In the genomic region with DNA sequence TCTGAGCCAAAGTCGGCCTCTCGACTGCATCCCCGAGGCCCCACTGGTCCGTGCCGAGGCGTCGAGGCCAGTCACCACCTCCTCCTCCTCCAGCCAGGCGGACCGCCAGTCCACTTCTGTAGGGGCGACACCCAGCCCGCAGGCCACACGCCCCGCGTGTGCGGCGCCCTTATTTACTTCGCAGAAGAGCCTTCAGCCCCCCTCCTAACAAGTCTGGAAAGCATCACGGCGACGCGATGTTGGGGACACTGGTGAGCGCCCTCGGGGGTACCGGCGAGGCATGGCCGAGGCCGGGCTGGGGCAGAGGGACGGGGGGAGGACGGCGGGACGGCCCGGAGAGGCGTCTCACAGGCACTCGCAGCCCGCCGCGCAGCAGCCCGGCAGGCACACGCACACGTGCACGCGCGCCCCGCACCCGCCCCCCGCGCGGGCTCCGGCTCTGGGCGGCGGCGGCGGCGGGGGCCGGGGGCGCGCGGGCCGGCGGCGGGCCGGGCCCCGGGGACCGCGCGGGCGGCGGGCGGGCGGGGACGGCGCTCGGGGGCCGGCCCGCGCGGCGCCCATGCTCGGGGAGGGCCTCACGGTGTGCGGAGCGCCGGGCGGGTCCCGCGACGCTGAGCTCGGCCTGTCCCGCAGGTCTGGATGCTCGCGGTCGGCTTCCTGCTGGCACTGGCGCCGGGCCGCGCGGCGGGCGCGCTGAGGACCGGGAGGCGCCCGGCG, we compare ENCODE assay signal across 8 mouse cellular contexts. TPM values are rescaled to one million over a fixed set of nuclear protein-coding genes. Genes with fewer than 3 reads are reported as not detected.
DNase-seq lines count a peak whose midpoint lies in the region; ATAC-seq and TF ChIP-seq lines count a peak whose summit lies in the region.

Il17d (plus strand) TSS at position 107 of the 717 bp plus-strand sequence.

- 5% methylated on average over 102 of the region's 104 CpGs for WGBS in heart, embryonic 12.5 days
- WGBS in stomach, embryonic 16.5 days = under 1% methylated on average over 64 of the region's 104 CpGs

- H3K27me3 ChIP-seq in G1E (ENCODE audit: insufficient read depth, low read length) = peaks cover 64% of the 10 kb centered on the region
- peaks cover 46% of the 10 kb centered on the region for H3K27me3 ChIP-seq in heart, embryonic 12.5 days (replicated peaks)
- H3K27me3 ChIP-seq in stomach, embryonic 16.5 days (ENCODE audit: control insufficient read depth, insufficient read depth, low read length) = no peaks in the 10 kb centered on the region

- DNase-seq in adrenal gland, adult 18-20 months (ENCODE audit: low spot score in 2 of 2) = peak; percentile 23 to 41
- no peak for DNase-seq in adrenal gland, postnatal 4 days (ENCODE audit: low spot score in 2 of 2)
- DNase-seq in G1E (ENCODE audit: low spot score) = peak; percentile 19
- peak; percentile 64 for DNase-seq in embryo, embryonic 10 days (ENCODE audit: low spot score)
- peak; percentile 62 to 72 for DNase-seq in kidney, postnatal 4 days
- DNase-seq in lung, postnatal 4 days = peak; percentile 63 to 71

- peak within 1 kb of the TSS; percentile 78 for H3K4me3 ChIP-seq in G1E (ENCODE audit: low read depth, low read length)
- peak within 1 kb of the TSS; percentile 95 for H3K4me3 ChIP-seq in heart, embryonic 12.5 days
- H3K4me3 ChIP-seq in stomach, embryonic 16.5 days (replicated peaks; ENCODE audit: low read length) = peak within 1 kb of the TSS; percentile 76

- H3K4me2 ChIP-seq in heart, embryonic 12.5 days = peak within 1 kb of the TSS; percentile 98
- peak within 1 kb of the TSS; percentile 93 for H3K4me2 ChIP-seq in stomach, embryonic 16.5 days (ENCODE audit: low read depth, low read length)

- no peaks in the 10 kb centered on the region for H3K36me3 ChIP-seq in G1E (replicated peaks)
- H3K36me3 ChIP-seq in heart, embryonic 12.5 days = no peaks in the 10 kb centered on the region
- H3K36me3 ChIP-seq in stomach, embryonic 16.5 days (ENCODE audit: control insufficient read depth, insufficient read depth, low read length) = no peaks in the 10 kb centered on the region

- no peak for TF ChIP-seq CTCF in G1E (IDR thresholded peaks at IDR 0.05; ENCODE audit: low read depth, low read length)

- peak within 1 kb of the TSS; percentile 82 for H3K9ac ChIP-seq in heart, embryonic 12.5 days
- peak within 1 kb of the TSS; percentile 88 for H3K9ac ChIP-seq in stomach, embryonic 16.5 days (ENCODE audit: low read length)

- H3K4me1 ChIP-seq in G1E (ENCODE audit: insufficient read depth, low read depth, low read length) = peaks cover 30% of the 10 kb centered on the region
- peaks cover 15% of the 10 kb centered on the region for H3K4me1 ChIP-seq in heart, embryonic 12.5 days (replicated peaks)
- peaks cover 3% of the 10 kb centered on the region; the same call in 1 of the 2 replicates for H3K4me1 ChIP-seq in stomach, embryonic 16.5 days (ENCODE audit: control insufficient read depth, insufficient read depth, low read length)

- no peaks in the 10 kb centered on the region for H3K9me3 ChIP-seq in G1E (replicated peaks)
- H3K9me3 ChIP-seq in heart, embryonic 12.5 days (replicated peaks) = no peaks in the 10 kb centered on the region
- no peaks in the 10 kb centered on the region for H3K9me3 ChIP-seq in stomach, embryonic 16.5 days (replicated peaks; ENCODE audit: control insufficient read depth, low read length)

- no peak within 1 kb of the TSS for H3K27ac ChIP-seq in heart, embryonic 12.5 days (ENCODE audit: poor library complexity, severe bottlenecking)
- peak within 1 kb of the TSS; percentile 70 for H3K27ac ChIP-seq in stomach, embryonic 16.5 days (ENCODE audit: low read length)

- ATAC-seq in G1E (ENCODE audit: extremely low read depth, insufficient number of reproducible peaks, low FRiP score, poor library complexity, severe bottlenecking) = no peak
- ATAC-seq in heart, embryonic 12.5 days (ENCODE audit: insufficient number of reproducible peaks, low FRiP score) = peak; percentile 47
- ATAC-seq in stomach, embryonic 16.5 days (ENCODE audit: insufficient read depth, low FRiP score) = peak; percentile 43

RNA-seq across cellular contexts. Expression of gene Il17d, which starts in this region (rescaled TPM):
- total RNA-seq in adrenal gland, adult 18-20 months (2021) = 1 to 10 TPM; 2.8 to 3.6 TPM
- 1 to 10 TPM; 4.7 to 4.8 TPM for total RNA-seq in adrenal gland, postnatal 4 days (2021)
- total RNA-seq in G1E (2014; fragmentation: Nextera tagmentation) (not detected in 2 replicates), G1E (2017) (not detected in 2 replicates)
- 0.05 and 0.21 TPM in 2 replicates for polyA plus RNA-seq in G1E (2012)
- 0.79 and 1.2 TPM in 2 replicates for polyA plus RNA-seq in heart, embryonic 12.5 days (2016; fragmentation: Nextera tagmentation; extraction: Ambion mirVana)
- polyA plus RNA-seq in stomach, embryonic 16.5 days (2015; fragmentation: Nextera tagmentation; extraction: Ambion mirVana) = 2.7 and 3.2 TPM in 2 replicates

Comparison
In these comparisons a context has a peak if more than half of its experiments do, and no peak if none do; other contexts are left out.
1. DNase-seq: peak in adrenal gland, adult 18-20 months (2 of 2), embryo, embryonic 10 days (single experiment), kidney, postnatal 4 days (2 of 2) and lung, postnatal 4 days (2 of 2); none in adrenal gland, postnatal 4 days (0 of 2).
2. Peak in DNase-seq and H3K4me3 ChIP-seq in G1E; RNA of the gene not detected or under 1 TPM.
3. Peak in every context shown above with its lines, with median percentiles within 50 percentile points of each other: H3K4me3 ChIP-seq.